Mouse (Mus musculus): Measurements from ENCODE around the gene Cdk20. TPM values are rescaled to one million over a fixed set of nuclear protein-coding genes. Genes with fewer than 3 reads are reported as not detected.

Gene Cdk20
- polyA plus RNA-seq, 1 experiment, result 11.4 TPM

GRCm38 (mm10) chr13:64420847-64421246 is 11.3 kb upstream of the Cdk20 start:
- Histone ChIP-seq H3ac (ENCODE audit: control insufficient read depth, insufficient read length) (no peak overlapping the region), H3K4me3 (no peak overlapping the region), H3K27me3 (ENCODE audit: control insufficient read depth, insufficient read depth, insufficient read length) (no peaks in the 10 kb centered on the region), H3K36me3 (ENCODE audit: control insufficient read depth, insufficient read depth) (no peaks in the 10 kb centered on the region), H3K4me2 (ENCODE audit: low read depth) (no peak overlapping the region), H3K79me2 (ENCODE audit: control insufficient read depth, insufficient read depth) (no peaks in the 10 kb centered on the region)
- TF ChIP-seq TCF3 (IDR thresholded peaks at IDR 0.05; ENCODE audit: insufficient read length, low read depth) (no peak), E2F4 (IDR thresholded peaks at IDR 0.05; ENCODE audit: insufficient read depth) (no peak), MAX (IDR thresholded peaks at IDR 0.05; ENCODE audit: low read depth) (no peak), POLR2AphosphoS2 (IDR thresholded peaks at IDR 0.05; ENCODE audit: insufficient read length, low read depth) (no peak), REST (IDR thresholded peaks at IDR 0.05; ENCODE audit: insufficient read depth, insufficient read length) (no peak), MYOG (IDR thresholded peaks at IDR 0.05; ENCODE audit: control insufficient read depth in 1 of 3, insufficient read depth in 1 of 3, insufficient read length in 2 of 3, low read depth in 2 of 3) (no peak), POLR2A (IDR thresholded peaks at IDR 0.05; ENCODE audit: insufficient read length, low read depth) (no peak), SRF (IDR thresholded peaks at IDR 0.05; ENCODE audit: control insufficient read depth, insufficient read length, low read depth) (no peak), USF1 (IDR thresholded peaks at IDR 0.05; ENCODE audit: low read depth) (no peak), TCF12 (IDR thresholded peaks at IDR 0.05; ENCODE audit: insufficient read depth, poor library complexity, severe bottlenecking) (no peak)

GRCm38 (mm10) chr13:64421386-64421785 is 10.7 kb upstream of the Cdk20 start:
- Histone ChIP-seq H3K4me2 (ENCODE audit: low read depth) (peak overlapping the region; percentile 48), H3K4me3 (no peak overlapping the region), H3K27me3 (ENCODE audit: control insufficient read depth, insufficient read depth, insufficient read length) (no peaks in the 10 kb centered on the region), H3K36me3 (ENCODE audit: control insufficient read depth, insufficient read depth) (no peaks in the 10 kb centered on the region), H3K79me2 (ENCODE audit: control insufficient read depth, insufficient read depth) (no peaks in the 10 kb centered on the region), H3ac (ENCODE audit: control insufficient read depth, insufficient read length) (no peak overlapping the region)
- TF ChIP-seq SRF (IDR thresholded peaks at IDR 0.05; ENCODE audit: control insufficient read depth, insufficient read length, low read depth), result no peak
- peak in 1 of 3 experiments; percentile 21 for TF ChIP-seq MYOD1 (IDR thresholded peaks at IDR 0.05; ENCODE audit: control insufficient read depth in 1 of 3, insufficient read length in 2 of 3, low read depth in 2 of 3)

- no peaks in the 10 kb centered on the region for H3K36me3 ChIP-seq (ENCODE audit: control insufficient read depth, insufficient read depth)
- TF ChIP-seq CEBPB (IDR thresholded peaks at IDR 0.05; ENCODE audit: insufficient read depth, poor library complexity, severe bottlenecking) (peak; percentile 46; the same call in 1 of the 2 replicates), E2F4 (IDR thresholded peaks at IDR 0.05; ENCODE audit: insufficient read depth) (no peak), MAX (IDR thresholded peaks at IDR 0.05; ENCODE audit: low read depth) (no peak), POLR2A (IDR thresholded peaks at IDR 0.05; ENCODE audit: insufficient read length, low read depth) (no peak), MYOD1 (IDR thresholded peaks at IDR 0.05; ENCODE audit: control insufficient read depth in 1 of 3, insufficient read length in 2 of 3, low read depth in 2 of 3) (no peak), USF1 (IDR thresholded peaks at IDR 0.05; ENCODE audit: low read depth) (peak; percentile 20), TCF3 (IDR thresholded peaks at IDR 0.05; ENCODE audit: insufficient read length, low read depth) (no peak)
- H3K4me2 ChIP-seq (ENCODE audit: low read depth), result peak overlapping the region; percentile 48
- H3K27me3 ChIP-seq (ENCODE audit: control insufficient read depth, insufficient read depth, insufficient read length), result no peaks in the 10 kb centered on the region
- H3K4me3 ChIP-seq, result no peak overlapping the region
- H3K79me2 ChIP-seq (ENCODE audit: control insufficient read depth, insufficient read depth), result no peaks in the 10 kb centered on the region
- H3ac ChIP-seq (ENCODE audit: control insufficient read depth, insufficient read length), result no peak overlapping the region
Measured at GRCm38 (mm10) chr13:64421952-64422606, 10.0 kb upstream of the Cdk20 start.

- TF ChIP-seq TCF3 (IDR thresholded peaks at IDR 0.05; ENCODE audit: insufficient read length, low read depth) (no peak), MYOG (IDR thresholded peaks at IDR 0.05; ENCODE audit: control insufficient read depth in 1 of 3, insufficient read depth in 1 of 3, insufficient read length in 2 of 3, low read depth in 2 of 3) (peak in 1 of 3 experiments; percentile 74), SRF (IDR thresholded peaks at IDR 0.05; ENCODE audit: control insufficient read depth, insufficient read length, low read depth) (no peak), POLR2AphosphoS2 (IDR thresholded peaks at IDR 0.05; ENCODE audit: insufficient read length, low read depth) (no peak), MYOD1 (IDR thresholded peaks at IDR 0.05; ENCODE audit: control insufficient read depth in 1 of 3, insufficient read length in 2 of 3, low read depth in 2 of 3) (peak in 2 of 3 experiments; percentile 20 to 82), USF1 (IDR thresholded peaks at IDR 0.05; ENCODE audit: low read depth) (no peak)
- Histone ChIP-seq H3ac (ENCODE audit: control insufficient read depth, insufficient read length) (no peak overlapping the region), H3K36me3 (ENCODE audit: control insufficient read depth, insufficient read depth) (no peaks in the 10 kb centered on the region), H3K4me3 (no peak overlapping the region), H3K79me2 (ENCODE audit: control insufficient read depth, insufficient read depth) (no peaks in the 10 kb centered on the region), H3K27me3 (ENCODE audit: control insufficient read depth, insufficient read depth, insufficient read length) (no peaks in the 10 kb centered on the region), H3K4me2 (ENCODE audit: low read depth) (peak overlapping the region; percentile 48)
Measured at GRCm38 (mm10) chr13:64422607-64422957, 9.5 kb upstream of the Cdk20 start.

GRCm38 (mm10) chr13:64424347-64424746 is 7.8 kb upstream of the Cdk20 start:
- TF ChIP-seq CEBPB (IDR thresholded peaks at IDR 0.05; ENCODE audit: insufficient read depth, poor library complexity, severe bottlenecking) (no peak), MAX (IDR thresholded peaks at IDR 0.05; ENCODE audit: low read depth) (no peak), POLR2A (IDR thresholded peaks at IDR 0.05; ENCODE audit: insufficient read length, low read depth) (no peak), MYOG (IDR thresholded peaks at IDR 0.05; ENCODE audit: control insufficient read depth in 1 of 3, insufficient read depth in 1 of 3, insufficient read length in 2 of 3, low read depth in 2 of 3) (no peak), E2F4 (IDR thresholded peaks at IDR 0.05; ENCODE audit: insufficient read depth) (no peak), REST (IDR thresholded peaks at IDR 0.05; ENCODE audit: insufficient read depth, insufficient read length) (no peak), MYOD1 (IDR thresholded peaks at IDR 0.05; ENCODE audit: control insufficient read depth in 1 of 3, insufficient read length in 2 of 3, low read depth in 2 of 3) (no peak), TCF12 (IDR thresholded peaks at IDR 0.05; ENCODE audit: insufficient read depth, poor library complexity, severe bottlenecking) (no peak), SRF (IDR thresholded peaks at IDR 0.05; ENCODE audit: control insufficient read depth, insufficient read length, low read depth) (no peak), TCF3 (IDR thresholded peaks at IDR 0.05; ENCODE audit: insufficient read length, low read depth) (no peak), POLR2AphosphoS2 (IDR thresholded peaks at IDR 0.05; ENCODE audit: insufficient read length, low read depth) (no peak), USF1 (IDR thresholded peaks at IDR 0.05; ENCODE audit: low read depth) (no peak)
- H3ac ChIP-seq (ENCODE audit: control insufficient read depth, insufficient read length), result no peak overlapping the region
- H3K79me2 ChIP-seq (ENCODE audit: control insufficient read depth, insufficient read depth), result no peaks in the 10 kb centered on the region
- no peak overlapping the region for H3K4me2 ChIP-seq (ENCODE audit: low read depth)
- no peaks in the 10 kb centered on the region for H3K27me3 ChIP-seq (ENCODE audit: control insufficient read depth, insufficient read depth, insufficient read length)
- H3K4me3 ChIP-seq, result no peak overlapping the region
- no peaks in the 10 kb centered on the region for H3K36me3 ChIP-seq (ENCODE audit: control insufficient read depth, insufficient read depth)

All from myocyte (in vitro differentiated cells).